Mouse (Mus musculus): ENCODE measurements around the gene Prr7.

Gene Prr7

GRCm38 (mm10) chr13:55449205-55449604, 14.9 kb upstream of the Prr7 start:
- no peak for DNase-seq

GRCm38 (mm10) chr13:55449679-55450441, 14.2 kb upstream of the Prr7 start:
- DNase-seq = no peak

GRCm38 (mm10) chr13:55450511-55450980, 13.5 kb upstream of the Prr7 start:
- no peak for DNase-seq

- DNase-seq = no peak
Observed at GRCm38 (mm10) chr13:55451296-55451695, 12.8 kb upstream of the Prr7 start.

GRCm38 (mm10) chr13:55451785-55452549, 12.1 kb upstream of the Prr7 start:
- DNase-seq = no peak

GRCm38 (mm10) chr13:55462965-55463364, 1.1 kb upstream of the Prr7 start:
- DNase-seq = no peak

GRCm38 (mm10) chr13:55463399-55464026, 554 bp upstream of the Prr7 start:
- no peak for DNase-seq

GRCm38 (mm10) chr13:55465184-55465583, 1.1 kb downstream of the Prr7 start:
- peak; percentile 90 for DNase-seq

GRCm38 (mm10) chr13:55465830-55466440, 1.9 kb downstream of the Prr7 start:
- DNase-seq = peak; percentile 56

GRCm38 (mm10) chr13:55468851-55469560, 4.9 kb downstream of the Prr7 start:
- DNase-seq = peak; percentile 68

- DNase-seq = peak; percentile 48
Observed at GRCm38 (mm10) chr13:55470372-55470771, 6.3 kb downstream of the Prr7 start.

GRCm38 (mm10) chr13:55471156-55471818, 7.2 kb downstream of the Prr7 start:
- DNase-seq = peak; percentile 92

- DNase-seq = no peak
Observed at GRCm38 (mm10) chr13:55471819-55472131, 7.7 kb downstream of the Prr7 start.

GRCm38 (mm10) chr13:55472132-55473022, 8.3 kb downstream of the Prr7 start:
- peak; percentile 74 for DNase-seq

GRCm38 (mm10) chr13:55473076-55473831, 9.2 kb downstream of the Prr7 start:
- peak; percentile 50 for DNase-seq

- no peak for DNase-seq
Observed at GRCm38 (mm10) chr13:55473961-55474360, 9.9 kb downstream of the Prr7 start.

- DNase-seq = peak; percentile 76
Observed at GRCm38 (mm10) chr13:55474621-55475069, 10.6 kb downstream of the Prr7 start.

GRCm38 (mm10) chr13:55475750-55476149, 11.7 kb downstream of the Prr7 start:
- no peak for DNase-seq

- no peak for DNase-seq
Observed at GRCm38 (mm10) chr13:55476256-55476655, 12.2 kb downstream of the Prr7 start.

- DNase-seq = no peak
Observed at GRCm38 (mm10) chr13:55477492-55477891, 13.4 kb downstream of the Prr7 start.
